19 mouse cellular contexts compared by ENCODE assay signal in genomic region chr4:149215982-149216381, GRCm38 (mm10). TPM values are rescaled to one million over a fixed set of nuclear protein-coding genes. Genes with fewer than 3 reads are reported as not detected.
DNase-seq lines count a peak whose midpoint lies in the region; ATAC-seq and TF ChIP-seq lines count a peak whose summit lies in the region.
"Had no signal": no experiment of that assay in that cellular context is flagged by ENCODE, and none has a peak within 500 bp of the region (broad histone marks: within the 10 kb centered on the region; RNA-seq: fewer than 3 reads in every experiment).

No protein-coding gene starts in this region.

- 87% methylated on average over 9 of the region's 9 CpGs for WGBS in liver, postnatal 0 days (ENCODE audit: insufficient replicate concordance)

- DNase-seq in CD4-positive, CD25-positive, alpha-beta regulatory T cell, adult 2 months (ENCODE audit: low read depth, low spot score), result peak; percentile 15
- DNase-seq in thymus, postnatal 0 days (ENCODE audit: low spot score), result peak; percentile 69
- no peak for DNase-seq in thymus, postnatal 36 days
- peak; percentile 28 for DNase-seq in naive thymus-derived CD4-positive, alpha-beta T cell, adult 2 months (ENCODE audit: low read depth)
- no peak for DNase-seq in liver, postnatal 0 days
- DNase-seq in kidney, postnatal 36 days, result no peak
- no peak for DNase-seq in cerebellum, postnatal 10 days
- DNase-seq: adrenal gland, postnatal 25 days; cerebellum, adult 18-20 months; forebrain, postnatal 0 days; gastrocnemius, adult 2 months; heart, postnatal 4 days; layer of hippocampus, postnatal 36 days had no signal

- H3K27ac ChIP-seq in liver, postnatal 0 days (ENCODE audit: low read depth), result no peak overlapping the region
- H3K27ac ChIP-seq: gastrocnemius, adult 2 months; heart, embryonic 13.5 days; hindbrain, postnatal 0 days; liver, embryonic 12.5 days; lung, embryonic 15.5 days had no signal

- TF ChIP-seq EP300 in liver, postnatal 0 days (IDR thresholded peaks at IDR 0.05; ENCODE audit: low read depth), result no peak

- no peak overlapping the region for H3K9ac ChIP-seq in liver, postnatal 0 days (replicated peaks)
- H3K9ac ChIP-seq: forebrain, postnatal 0 days; heart, embryonic 13.5 days; liver, embryonic 12.5 days; lung, embryonic 15.5 days had no signal

- TF ChIP-seq CTCF in liver, postnatal 0 days (IDR thresholded peaks at IDR 0.05; ENCODE audit: low read depth), result no peak

- peaks cover 25% of the 10 kb centered on the region for H3K36me3 ChIP-seq in liver, postnatal 0 days (replicated peaks; ENCODE audit: insufficient read depth, low read length)

- H3K4me2 ChIP-seq in liver, postnatal 0 days (ENCODE audit: low read depth, low read length), result no peak overlapping the region
- H3K4me2 ChIP-seq: heart, embryonic 13.5 days; liver, embryonic 12.5 days; lung, embryonic 15.5 days had no signal

- ATAC-seq in CD4-positive, CD25-positive, alpha-beta regulatory T cell, adult 4 months, result no peak
- no peak for ATAC-seq in liver, postnatal 0 days
- ATAC-seq: forebrain, postnatal 0 days; hindbrain, postnatal 0 days; liver, embryonic 12.5 days; midbrain, embryonic 16.5 days had no signal

- no peaks in the 10 kb centered on the region for H3K9me3 ChIP-seq in liver, postnatal 0 days (ENCODE audit: low read length)
- H3K9me3 ChIP-seq: heart, embryonic 13.5 days; liver, embryonic 12.5 days; lung, embryonic 15.5 days had no signal

- H3K27me3 ChIP-seq in liver, postnatal 0 days (ENCODE audit: insufficient read depth, low read length), result no peaks in the 10 kb centered on the region
- H3K27me3 ChIP-seq: heart, embryonic 13.5 days; liver, embryonic 12.5 days; lung, embryonic 15.5 days had no signal

- H3K4me3 ChIP-seq in liver, postnatal 0 days (ENCODE audit: low read depth, low read length), result no peak overlapping the region
- H3K4me3 ChIP-seq: gastrocnemius, adult 2 months; heart, embryonic 13.5 days; liver, embryonic 12.5 days; lung, embryonic 15.5 days had no signal

- no peaks in the 10 kb centered on the region for H3K4me1 ChIP-seq in liver, postnatal 0 days (ENCODE audit: insufficient read depth)
- H3K4me1 ChIP-seq: liver, embryonic 12.5 days had no signal

RNA-seq across cellular contexts. Expression of gene Pgd, which starts 49.4 kb away (rescaled TPM):
- 10 to 100 TPM; 41.3 to 86.4 TPM for polyA plus RNA-seq in CD4-positive, CD25-positive, alpha-beta regulatory T cell, adult 4 months (2017; shearing (Covaris generic))
- 77.6 and 89.0 TPM in 2 replicates for polyA plus RNA-seq in thymus, postnatal 0 days (2015; fragmentation: Nextera tagmentation; extraction: Ambion mirVana)
- 43.4 and 49.9 TPM in 2 replicates for polyA plus RNA-seq in liver, postnatal 0 days (2015; fragmentation: Nextera tagmentation; extraction: Ambion mirVana)

Comparison
In these comparisons a context has a peak if more than half of its experiments do, and no peak if none do; other contexts are left out.
1. DNase-seq: peak in CD4-positive, CD25-positive, alpha-beta regulatory T cell, adult 2 months (single experiment), thymus, postnatal 0 days (single experiment) and naive thymus-derived CD4-positive, alpha-beta T cell, adult 2 months (single experiment); none in thymus, postnatal 36 days (0 of 2), liver, postnatal 0 days (single experiment), kidney, postnatal 36 days (0 of 2) and cerebellum, postnatal 10 days (0 of 2).